Mouse (Mus musculus) CH12.LX (cell line): ENCODE measurements at regions not wholly inside any gene's neighbourhood (a gene's known extent, or its start where the extent isn't known, plus 50 kb on each side); places are given as distances from the start of the nearest gene placed in this dataset.

ENCODE experiments used
- DNase-seq: peaks from one replicate; pipeline ENCODE4 v3.0.0-alpha.2; 2013; ENCODE audit errors: extremely low read depth
- H3K27ac ChIP-seq: 2 replicates; pipeline ENCODE4 v1.5.1; 2012; ENCODE audit warnings: low read depth, mild to moderate bottlenecking, control low read depth, moderate library complexity; ENCODE audit not compliant: insufficient read depth
- H3K27me3 ChIP-seq: replicated peaks from 2 replicates; pipeline ENCODE3; 2012; ENCODE audit warnings: inconsistent platforms
- H3K36me3 ChIP-seq, 2 experiments: replicated peaks in 1 of 2; 2 replicates each; pipeline versions ENCODE3 to v1.6.1; 2012; ENCODE audit warnings: inconsistent platforms in 1 of 2, low read length in 1 of 2, mild to moderate bottlenecking in 1 of 2, mixed read lengths in 1 of 2, moderate library complexity in 1 of 2; ENCODE audit not compliant: control insufficient read depth in 1 of 2, insufficient read depth in 1 of 2
- H3K4me1 ChIP-seq, 2 experiments: 2 replicates each; pipeline ENCODE4 v1.6.1; 2012; ENCODE audit warnings: inconsistent platforms in 1 of 2, moderate library complexity in 1 of 2; ENCODE audit not compliant: insufficient read depth in 2 of 2, control insufficient read depth in 1 of 2
- H3K4me2 ChIP-seq: 2 replicates; pipeline ENCODE4 v1.6.1; 2012; ENCODE audit warnings: low read depth, mild to moderate bottlenecking, control low read depth; ENCODE audit not compliant: poor library complexity, insufficient read depth, severe bottlenecking
- H3K4me3 ChIP-seq, 3 experiments: fragments of 150-350 bp in 1 of 3; sonication (generic) in 1 of 3; replicated peaks in 1 of 3; 2 replicates each; pipeline versions ENCODE3 to v1.5.1; 2011 to 2012; ENCODE audit warnings: low read depth in 2 of 3, low read length in 2 of 3, mild to moderate bottlenecking in 2 of 3, moderate library complexity in 2 of 3, control low read depth in 1 of 3, improper control_type of control experiment in 1 of 3, inconsistent platforms in 1 of 3, mixed read lengths in 1 of 3; ENCODE audit not compliant: poor library complexity in 1 of 3
- H3K79me2 ChIP-seq: replicated peaks from 2 replicates; pipeline ENCODE4 v1.6.1; 2012; ENCODE audit warnings: mild to moderate bottlenecking, moderate library complexity; ENCODE audit not compliant: control insufficient read depth, poor library complexity, insufficient read depth, severe bottlenecking; ENCODE audit errors: extremely low read depth
- H3K9ac ChIP-seq: 2 replicates; pipeline ENCODE4 v1.6.1; 2012; ENCODE audit warnings: low read depth, mild to moderate bottlenecking, control low read depth, moderate library complexity; ENCODE audit not compliant: insufficient read depth
- H3K9me3 ChIP-seq: replicated peaks from 2 replicates; pipeline ENCODE3; 2012; ENCODE audit warnings: low read length, inconsistent platforms, mixed read lengths
- CHD2 ChIP-seq: IDR thresholded peaks from 2 replicates; pipeline ENCODE4 v1.6.1; 2011; ENCODE audit warnings: low read length, improper control_type of control experiment
- CTCF ChIP-seq, 2 experiments: IDR thresholded peaks in 1 of 2; conservative IDR thresholded peaks in 1 of 2; 2 replicates each; pipeline ENCODE4 v1.5.1; 2011 to 2012; ENCODE audit warnings: low read depth in 2 of 2, low read length in 2 of 2, improper control_type of control experiment in 1 of 2, inconsistent platforms in 1 of 2, mild to moderate bottlenecking in 1 of 2, moderate library complexity in 1 of 2
- E2F4 ChIP-seq: IDR thresholded peaks from 2 replicates; pipeline ENCODE4 v1.6.1; 2011; ENCODE audit warnings: low read depth, low read length, improper control_type of control experiment; ENCODE audit not compliant: insufficient replicate concordance
- ETS1 ChIP-seq: conservative IDR thresholded peaks from 2 replicates; pipeline ENCODE4 v1.6.1; 2012; ENCODE audit warnings: low read depth, mild to moderate bottlenecking, inconsistent platforms, low read length, improper control_type of control experiment, moderate library complexity
- HCFC1 ChIP-seq: IDR thresholded peaks from 2 replicates; pipeline ENCODE4 v1.6.1; 2012; ENCODE audit warnings: low read depth, mild to moderate bottlenecking, inconsistent platforms, low read length, improper control_type of control experiment
- JUND ChIP-seq: conservative IDR thresholded peaks from 2 replicates; pipeline ENCODE4 v1.6.1; 2011; ENCODE audit warnings: low read depth, low read length, improper control_type of control experiment
- KAT2A ChIP-seq: IDR thresholded peaks from 2 replicates; pipeline ENCODE4 v1.6.1; 2012; ENCODE audit warnings: low read length, improper control_type of control experiment, inconsistent platforms; ENCODE audit not compliant: insufficient replicate concordance
- PAX5 ChIP-seq: IDR thresholded peaks from 2 replicates; pipeline ENCODE4 v1.6.1; 2012; ENCODE audit warnings: low read length, inconsistent platforms, mixed read lengths
- RAD21 ChIP-seq: IDR thresholded peaks from 2 replicates; pipeline ENCODE4 v1.6.1; 2011; ENCODE audit warnings: low read depth, mild to moderate bottlenecking, low read length, improper control_type of control experiment, moderate library complexity
- ZMIZ1 ChIP-seq: IDR thresholded peaks from 2 replicates; pipeline ENCODE4 v1.6.1; 2012; ENCODE audit warnings: low read depth, mild to moderate bottlenecking, inconsistent platforms, low read length, improper control_type of control experiment
- dilution Hi-C: fragments of 300-500 bp; cut with MboI; formaldehyde crosslinking; loops from 2 replicates; pipeline ENCODE4 v1.14.3; 2020; ENCODE audit warnings: low sequenced_read_pairs; ENCODE audit not compliant: extremely low pct_unique_long_range_greater_than_20kb, extremely low pct_ligation_motif_present
- in situ Hi-C: fragments of 300-500 bp; cut with MboI; formaldehyde crosslinking; loops from 3 replicates; pipeline ENCODE4 v1.14.3; 2019; ENCODE audit warnings: low sequenced_read_pairs, low pct_ligation_motif_present, low pct_unique_long_range_greater_than_20kb, mixed read lengths

GRCm38 (mm10) chrX:13357149-13357783 lies 76.5 kb downstream of the Ddx3x start:
- in situ Hi-C loops: no loop called here
- no peak overlapping the region for H3K27ac ChIP-seq
- dilution Hi-C loops: no loop called here

GRCm38 (mm10) chrX:13357973-13358372 lies 77.2 kb downstream of the Ddx3x start:
- no peak for TF ChIP-seq E2F4
- TF ChIP-seq ETS1: no peak
- TF ChIP-seq ZMIZ1: no peak
- TF ChIP-seq HCFC1: no peak
- Histone ChIP-seq H3K79me2 (no peaks in the 10 kb centered on the region), H3K9me3 (no peaks in the 10 kb centered on the region), H3K4me1 (no peaks in the 10 kb centered on the region), H3K27ac (no peak overlapping the region), H3K9ac (no peak overlapping the region), H3K27me3 (no peaks in the 10 kb centered on the region), H3K4me3 (no peak overlapping the region), H3K36me3 (no peaks in the 10 kb centered on the region), H3K4me2 (no peak overlapping the region)
- DNase-seq: no peak
- dilution Hi-C loops (no loop called here), in situ Hi-C loops (no loop called here)

More at GRCm38 (mm10) chrX:13357149-13357783, 76.5 kb downstream of the Ddx3x start:
- no peak for DNase-seq
- Histone ChIP-seq H3K27me3 (no peaks in the 10 kb centered on the region), H3K36me3 (no peaks in the 10 kb centered on the region), H3K4me2 (no peak overlapping the region), H3K4me1 (no peaks in the 10 kb centered on the region), H3K4me3 (no peak overlapping the region), H3K9ac (no peak overlapping the region), H3K9me3 (no peaks in the 10 kb centered on the region), H3K79me2 (no peaks in the 10 kb centered on the region)
- no peak for TF ChIP-seq E2F4
- no peak for TF ChIP-seq CTCF (conservative IDR thresholded peaks at IDR 0.05 in 1 of 2, IDR thresholded peaks at IDR 0.05 in 1 of 2; ENCODE audit: low read depth in 2 of 2, low read length in 2 of 2)
- TF ChIP-seq HCFC1: no peak
- TF ChIP-seq RAD21: no peak
- no peak for TF ChIP-seq PAX5

GRCm38 (mm10) chrX:13360436-13360835 lies 79.7 kb downstream of the Ddx3x start:
- no peaks in the 10 kb centered on the region for H3K4me1 ChIP-seq
- no peak for DNase-seq
- dilution Hi-C loops (no loop called here), in situ Hi-C loops (no loop called here)
- H3K27me3 ChIP-seq: no peaks in the 10 kb centered on the region
- no peak overlapping the region for H3K9ac ChIP-seq
- no peaks in the 10 kb centered on the region for H3K36me3 ChIP-seq
- H3K4me3 ChIP-seq: no peak overlapping the region
- TF ChIP-seq JUND: no peak
- TF ChIP-seq CHD2: no peak
- TF ChIP-seq KAT2A: no peak
- no peak for TF ChIP-seq ETS1
- no peaks in the 10 kb centered on the region for H3K79me2 ChIP-seq
- no peak overlapping the region for H3K27ac ChIP-seq
- no peak overlapping the region for H3K4me2 ChIP-seq
- H3K9me3 ChIP-seq: no peaks in the 10 kb centered on the region
